Mouse (Mus musculus) T-helper 2 cell (primary cell): ENCODE data around the gene Atrx.
"Not testable (repeated sequence)": the region's sequence is repeated elsewhere in the genome, so short reads cannot be mapped to it uniquely, and the experiment has no call there.

ENCODE experiments used
- in situ Hi-C: fragments of 300-600 bp; cut with MboI, MseI; formaldehyde crosslinking; loops from one replicate; pipeline ENCODE4 v1.15.1; 2025; ENCODE audit warnings: high pct_unique_total_duplicates

Atrx gene

DNA sequence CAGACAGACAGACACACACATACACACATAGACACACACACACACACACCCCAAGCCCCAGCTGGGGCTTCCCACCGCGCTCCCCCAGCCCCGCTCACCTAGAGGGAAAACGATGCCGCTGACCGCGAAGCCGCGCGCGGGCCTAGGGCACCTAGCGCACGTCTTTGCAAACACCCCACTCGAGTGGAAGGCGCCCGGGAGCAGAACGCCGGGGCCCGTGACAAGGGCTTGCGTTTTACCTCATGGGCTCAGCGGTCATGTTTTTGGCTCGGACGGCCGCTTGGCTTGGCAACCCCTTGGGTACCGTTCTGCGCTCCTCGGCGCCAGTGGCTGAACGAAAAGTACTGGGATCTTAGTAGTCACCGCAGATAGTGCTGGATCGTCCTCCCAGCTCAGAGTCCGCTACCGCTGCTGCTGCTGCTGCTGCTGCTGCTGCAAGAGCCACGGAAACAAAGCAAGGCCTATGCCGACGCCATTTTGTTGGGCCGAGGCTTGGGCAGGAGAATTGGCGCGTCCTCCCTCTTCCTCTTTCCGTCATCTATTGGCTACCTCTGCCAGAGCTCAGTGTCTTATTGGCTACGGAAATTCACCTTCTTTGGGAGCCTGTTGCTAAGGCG, at the start of gene Atrx:
TSS of gene Atrx (minus strand) at position 543 of the 617 bp plus-strand sequence.
- in situ Hi-C loops: loop anchor here (10.0 kb wide), 1 partner anchor 86 kb away; the partner anchor contains the start of genes Cox7b and Magt1

DNA sequence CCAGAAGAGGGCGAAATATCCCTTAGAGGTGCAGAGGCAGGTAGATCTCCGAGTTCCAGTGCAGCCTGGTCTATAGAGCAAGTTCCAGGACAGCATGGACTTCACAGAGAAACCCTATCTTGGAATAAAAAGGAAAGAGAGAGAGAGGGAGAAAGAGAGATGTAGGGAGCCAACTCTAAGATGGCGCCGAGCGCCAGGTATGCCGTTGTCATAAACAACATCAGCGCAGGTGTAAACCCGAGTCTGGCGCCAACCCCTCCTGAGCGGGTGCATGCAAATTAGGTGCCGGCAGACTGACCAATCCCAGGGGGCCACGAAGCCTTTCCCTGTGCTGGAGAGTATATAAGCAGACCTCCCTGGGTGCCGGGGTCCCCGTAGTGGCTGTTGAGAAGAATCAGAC, 27.9 kb upstream of the Atrx start:
- in situ Hi-C loops: not testable (repeated sequence)

DNA sequence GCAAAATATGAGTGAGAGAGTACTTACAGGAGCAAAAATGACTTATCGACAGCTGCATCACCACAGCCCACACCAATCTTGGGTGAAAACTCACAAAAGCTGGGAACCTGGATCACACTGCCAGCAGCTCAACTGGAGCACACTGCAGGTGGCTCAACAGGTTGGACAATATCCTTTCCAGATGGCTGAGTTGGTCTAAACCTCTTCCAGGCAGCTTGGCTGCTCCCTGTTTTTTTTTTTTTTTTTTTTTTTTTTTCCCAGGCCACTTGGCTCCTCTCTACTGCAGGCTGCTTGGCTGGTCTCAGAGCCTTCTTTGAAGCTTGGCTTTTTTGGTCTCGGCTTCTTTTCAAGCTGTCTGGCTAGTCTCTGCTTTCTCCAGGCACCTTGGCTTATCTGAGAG, 24.8 kb upstream of the Atrx start:
- in situ Hi-C loops: no loop called here

DNA sequence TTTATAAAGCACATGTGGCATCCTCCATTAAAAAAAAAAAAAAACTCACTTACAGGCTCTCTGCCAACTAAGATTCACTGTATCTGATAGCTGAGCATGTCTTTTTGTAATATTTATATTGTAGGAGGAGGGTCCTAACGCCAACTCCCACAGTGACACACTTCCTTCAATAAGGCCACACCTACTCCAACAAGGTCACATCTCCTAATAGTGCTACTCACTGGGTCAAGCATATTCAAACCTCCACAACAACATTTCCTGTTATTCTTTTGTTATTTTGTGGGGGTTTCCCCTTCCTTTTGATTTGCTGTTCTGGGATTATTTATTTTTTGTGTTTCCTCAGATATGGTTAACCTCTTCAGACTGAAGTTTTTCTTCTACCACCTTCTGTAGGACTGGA, 17.2 kb upstream of the Atrx start:
- in situ Hi-C loops: no loop called here

DNA sequence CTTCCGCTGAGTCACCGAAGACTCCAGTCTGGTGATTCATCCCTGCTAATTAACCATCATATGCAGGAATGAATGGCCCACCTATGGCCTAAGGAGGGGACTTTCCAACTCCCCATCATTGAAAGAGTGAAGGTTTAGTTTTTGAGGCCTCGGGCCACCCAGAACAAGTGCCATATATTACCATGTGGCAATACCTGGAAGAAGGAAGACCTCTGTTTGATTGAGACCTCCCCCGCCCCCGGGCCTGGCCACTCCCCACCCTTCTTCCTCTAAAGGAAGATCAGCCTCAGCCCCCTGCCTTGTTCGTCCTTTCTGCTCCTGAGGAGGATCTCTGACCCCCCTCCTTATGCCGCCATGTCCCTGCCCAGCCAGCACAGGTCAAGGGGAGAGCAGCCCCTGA, 10.0 kb upstream of the Atrx start:
- in situ Hi-C loops: no loop called here

DNA sequence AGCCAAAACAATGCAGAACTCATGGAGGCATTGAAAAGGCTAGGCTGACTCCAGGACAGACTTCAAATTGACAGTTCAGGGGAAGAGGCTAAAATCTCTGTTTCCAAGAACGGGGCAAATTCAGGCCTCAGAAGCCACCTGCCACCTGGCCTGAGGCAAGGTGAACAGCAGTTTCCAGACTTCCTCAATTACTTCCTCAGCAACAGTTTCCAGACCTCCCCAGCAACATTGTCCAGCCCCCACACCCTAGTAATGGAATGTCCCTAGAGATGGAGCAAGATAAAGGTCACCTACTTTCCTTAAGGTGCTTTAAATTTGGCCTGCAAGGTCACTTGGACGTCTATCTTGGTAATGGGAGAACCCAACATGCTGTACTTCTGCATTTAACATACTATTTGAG, 8.5 kb upstream of the Atrx start:
- in situ Hi-C loops: no loop called here

DNA sequence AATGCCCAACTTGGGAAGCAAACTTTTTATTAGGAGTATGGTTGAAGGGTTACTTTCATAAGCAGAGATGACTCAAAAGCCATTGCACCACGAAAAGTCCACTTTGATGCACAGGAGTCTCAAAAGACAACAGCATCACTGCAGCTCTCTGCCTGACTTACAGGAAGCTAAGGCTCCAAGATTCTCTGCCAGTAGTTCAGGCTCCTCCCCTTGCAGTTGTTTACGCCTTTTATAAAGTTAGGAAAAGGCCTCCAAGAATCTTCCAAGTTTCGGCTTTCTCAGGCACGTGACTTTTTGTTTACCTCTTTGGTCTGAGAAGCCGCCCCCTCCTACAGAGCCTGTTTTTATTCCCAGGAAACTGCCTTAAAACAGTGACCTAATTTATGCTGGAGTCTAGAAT, 5.1 kb upstream of the Atrx start:
- in situ Hi-C loops: no loop called here

DNA sequence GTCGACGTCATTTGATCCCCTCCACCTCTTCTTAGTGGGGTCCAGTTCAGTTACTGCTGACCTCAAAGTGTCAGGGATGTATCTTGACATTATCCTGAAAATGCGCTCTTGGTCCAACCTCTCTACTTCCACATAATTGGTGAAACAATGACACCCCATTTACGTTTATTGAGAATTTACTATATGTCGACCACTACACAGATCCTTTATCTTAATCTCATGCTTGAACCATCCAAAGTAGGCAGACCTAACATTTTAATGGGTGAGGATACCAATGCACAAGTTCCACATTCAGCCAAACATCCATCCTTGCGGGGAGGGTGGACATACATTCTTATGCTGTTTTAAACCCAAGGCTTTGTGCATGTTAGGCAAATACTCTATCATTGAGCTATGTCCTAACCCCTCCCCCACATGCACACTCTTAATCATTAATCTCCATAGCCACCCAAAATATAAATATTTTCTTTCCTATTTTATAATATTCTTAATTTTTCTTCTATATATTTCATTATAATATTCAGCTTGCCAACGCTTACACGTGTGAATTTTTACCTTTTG, 355 bp upstream of the Atrx start:
- in situ Hi-C loops: loop anchor here (10.0 kb wide), 1 partner anchor 85 kb away; the partner anchor contains the start of genes Cox7b and Magt1

DNA sequence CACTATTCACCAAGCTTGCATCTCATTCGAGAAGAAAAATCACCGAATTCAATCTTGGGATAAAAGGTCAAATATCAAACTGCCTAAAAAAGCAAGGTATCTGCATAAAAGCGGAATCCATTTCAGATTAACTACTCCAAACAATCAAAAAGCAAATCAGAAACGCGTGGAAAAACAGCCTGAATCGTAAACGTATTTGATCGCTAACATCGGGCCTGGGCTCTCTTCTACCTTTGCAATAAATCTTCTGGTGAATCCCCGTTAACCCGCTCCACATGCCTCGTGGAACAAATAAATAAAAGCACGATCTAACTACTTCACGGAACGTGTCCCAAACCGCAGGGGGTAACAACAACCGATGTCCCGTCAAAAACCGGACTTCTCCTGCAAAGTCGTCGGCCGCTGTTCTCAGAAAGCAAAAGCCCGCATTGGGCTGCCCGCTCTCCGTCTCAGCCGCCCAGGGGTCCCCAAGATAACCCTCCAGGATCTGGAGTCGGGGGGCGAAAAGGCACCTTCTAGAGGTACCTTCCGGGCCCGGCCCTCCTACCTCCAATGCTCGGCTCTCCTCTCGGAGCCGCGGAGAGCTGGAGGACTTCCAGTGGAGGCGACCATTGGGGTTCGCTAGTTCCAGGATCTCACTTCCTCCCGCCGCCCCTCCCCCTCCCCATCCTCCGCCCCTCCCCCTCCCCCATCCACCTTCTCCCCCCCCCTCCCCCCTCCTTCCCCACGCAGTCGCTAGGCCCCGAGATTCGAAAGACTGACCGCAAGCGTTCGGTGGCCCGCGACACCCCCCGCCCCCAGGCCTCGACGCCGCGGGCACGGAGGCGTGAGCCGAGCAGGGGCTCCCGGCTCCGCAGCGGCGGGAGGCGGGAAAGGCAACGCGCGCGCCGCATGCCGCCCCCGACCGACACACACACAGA, 1.0 kb downstream of the Atrx start:
- in situ Hi-C loops: loop anchor here (10.0 kb wide), 1 partner anchor 87 kb away; the partner anchor contains the start of genes Cox7b and Magt1

DNA sequence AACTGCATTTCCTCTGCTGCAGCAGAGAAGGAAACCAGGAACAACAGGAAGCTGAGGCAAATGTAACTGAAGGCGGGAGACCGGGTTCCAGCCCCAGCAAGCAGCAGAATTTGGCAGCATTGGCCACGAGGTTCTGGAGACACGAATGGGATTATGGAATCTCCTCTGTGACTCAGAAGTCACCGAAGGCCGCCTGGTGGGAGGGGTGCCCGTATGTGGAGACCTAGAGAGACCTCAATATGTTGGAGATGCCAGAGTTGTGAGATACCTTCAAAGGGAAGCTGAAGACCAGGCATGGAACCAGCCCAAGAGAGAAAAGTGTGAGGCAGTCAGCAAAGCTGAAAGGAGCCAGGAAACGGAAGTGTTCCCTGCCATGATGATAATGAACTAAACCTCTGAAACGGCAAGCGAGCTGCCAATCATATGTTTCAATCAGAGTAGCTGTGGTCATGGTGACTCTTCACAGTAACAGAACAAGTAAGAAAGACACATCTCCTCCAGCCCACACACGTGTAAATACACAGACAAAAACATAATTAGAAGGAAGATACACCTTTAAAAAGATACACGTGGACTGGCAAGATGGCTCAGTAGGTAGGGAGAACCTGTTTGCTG, 3.0 kb downstream of the Atrx start:
- in situ Hi-C loops: loop anchor here (10.0 kb wide), 1 partner anchor 89 kb away; the partner anchor contains the start of genes Cox7b and Magt1

DNA sequence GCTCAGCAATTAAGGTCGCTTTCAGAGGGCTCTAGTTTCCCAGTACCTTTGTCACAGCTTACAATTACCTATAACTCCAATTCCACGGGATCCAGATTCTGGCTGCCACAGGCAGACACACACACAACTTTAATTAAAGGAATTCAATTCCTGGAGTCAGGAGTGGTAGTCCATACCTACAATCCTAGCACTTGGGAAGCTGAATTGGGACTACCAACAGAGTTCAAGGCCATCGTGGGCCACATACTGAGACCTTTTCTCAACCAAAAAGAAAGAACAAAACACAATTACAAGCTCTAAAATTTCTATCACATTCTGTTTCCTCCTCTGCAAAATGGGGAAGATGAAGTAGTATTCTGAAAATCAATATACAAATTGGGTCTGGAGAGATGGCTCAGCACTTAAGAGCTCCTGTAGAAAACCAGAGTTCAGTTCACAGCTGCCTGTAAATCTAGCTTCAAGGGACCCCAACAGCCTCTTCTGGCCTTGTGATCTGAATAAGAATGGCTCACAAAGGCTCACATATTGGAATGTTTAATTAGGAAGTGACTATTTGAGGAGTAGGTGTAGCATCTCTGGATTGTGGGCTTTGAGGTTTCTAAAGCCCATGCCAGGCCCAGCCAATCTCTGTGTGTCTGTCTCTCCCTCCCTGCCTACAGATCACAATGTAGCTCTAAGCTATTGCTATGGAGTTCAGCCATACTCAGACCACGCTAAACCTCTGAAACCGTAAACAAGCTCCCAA, 4.7 kb downstream of the Atrx start:
- in situ Hi-C loops: loop anchor here (10.0 kb wide), 1 partner anchor 90 kb away; the partner anchor contains the start of genes Cox7b and Magt1

DNA sequence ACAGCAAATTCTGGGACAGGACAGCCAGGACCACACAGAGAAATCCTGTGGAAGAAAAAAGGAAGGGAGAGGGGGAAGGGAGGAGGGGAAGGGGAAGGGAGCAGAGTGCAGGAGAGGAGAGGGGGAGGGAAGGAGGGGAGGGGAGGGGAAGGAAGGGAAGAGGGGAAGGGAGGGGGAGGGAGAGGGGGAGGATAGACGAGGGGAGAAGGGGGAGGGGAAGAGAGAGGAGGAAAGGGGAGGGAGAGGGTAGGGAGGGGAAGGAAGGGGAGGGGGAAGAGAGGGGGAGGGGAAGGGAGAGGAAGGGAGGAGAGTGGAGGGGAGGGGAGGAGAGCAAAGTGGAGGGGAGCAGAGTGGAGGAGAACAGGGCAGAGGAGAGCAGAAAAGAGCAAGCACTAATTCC, 5.3 kb downstream of the Atrx start:
- in situ Hi-C loops: loop anchor here (10.0 kb wide), 1 partner anchor 91 kb away; the partner anchor contains the start of genes Cox7b and Magt1

DNA sequence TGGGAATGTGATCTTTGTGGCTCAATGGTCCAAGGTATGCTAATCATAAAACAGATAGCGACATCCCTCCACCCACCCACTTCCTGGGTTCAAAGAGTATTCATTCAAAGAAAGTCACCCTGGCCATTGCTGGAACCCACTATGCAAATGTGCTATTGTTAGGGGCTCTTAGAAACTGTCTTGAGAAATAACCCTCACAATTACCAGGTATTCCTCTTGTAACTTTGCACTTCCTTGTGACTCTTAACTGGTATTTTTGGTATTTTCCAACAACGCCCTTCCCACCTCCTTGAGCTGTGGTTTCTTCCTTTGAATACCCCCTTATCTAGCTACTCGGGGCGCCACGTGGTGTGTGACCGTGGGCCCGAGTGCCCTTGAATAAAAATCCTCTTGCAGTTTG, 6.2 kb downstream of the Atrx start:
- in situ Hi-C loops: loop anchor here (10.0 kb wide), 1 partner anchor 92 kb away; the partner anchor contains the start of genes Cox7b and Magt1

DNA sequence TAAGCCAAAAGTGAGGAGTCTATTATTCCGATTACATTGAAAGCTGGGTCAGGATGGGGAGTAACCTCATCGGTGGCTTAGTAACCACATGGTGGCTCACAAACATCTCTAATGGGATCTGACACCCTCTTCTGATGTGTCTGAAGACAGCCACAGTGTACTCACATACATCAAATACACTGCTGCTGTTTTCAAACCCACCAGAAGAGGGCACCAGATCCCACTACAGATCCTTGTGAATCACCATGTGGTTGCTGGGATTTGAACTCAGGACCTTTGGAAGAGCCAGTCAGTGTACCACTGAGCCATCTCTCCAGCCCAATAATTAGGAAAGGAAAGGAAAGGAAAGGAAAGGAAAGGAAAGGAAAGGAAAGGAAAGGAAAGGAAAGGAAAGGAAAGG, 7.8 kb downstream of the Atrx start:
- in situ Hi-C loops: loop anchor here (10.0 kb wide), 1 partner anchor 93 kb away; the partner anchor contains the start of genes Cox7b and Magt1

DNA sequence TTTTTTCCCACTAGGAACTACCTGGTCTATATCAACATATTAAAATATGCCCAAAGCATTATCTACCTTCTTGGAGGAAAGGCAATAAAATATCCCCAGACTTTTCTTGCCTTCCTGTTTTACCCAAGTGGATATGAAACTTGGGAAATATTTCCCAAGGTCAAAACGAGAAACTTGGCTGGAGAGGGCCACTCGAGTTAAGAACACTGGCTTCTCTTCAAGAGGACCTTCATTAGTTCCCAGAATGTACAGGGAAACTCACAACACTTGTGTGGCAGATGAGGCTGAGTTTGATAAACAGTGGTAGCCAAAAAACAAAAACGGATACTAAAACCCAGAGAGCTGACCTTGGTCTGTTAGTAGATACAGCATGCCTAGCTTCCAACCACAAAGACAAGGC, 17.5 kb downstream of the Atrx start:
- in situ Hi-C loops: no loop called here

DNA sequence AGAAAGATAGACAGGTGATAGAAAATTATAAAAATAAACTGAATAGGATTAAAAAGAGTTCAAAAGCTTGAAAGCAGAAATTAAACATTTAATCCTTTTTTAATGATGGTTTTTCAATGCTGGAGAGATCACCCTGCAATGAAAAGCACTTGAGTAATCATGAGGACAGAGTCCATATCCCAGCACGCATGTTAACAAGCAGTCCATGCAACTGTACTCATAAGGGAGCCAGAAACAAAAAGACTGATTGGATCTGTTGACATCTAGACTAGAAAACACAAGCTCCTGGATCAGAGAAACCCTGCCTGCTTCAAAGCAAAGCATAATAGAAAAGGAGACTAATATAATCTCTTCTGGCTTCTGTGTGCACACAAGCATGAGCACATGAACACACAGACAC, 27.6 kb downstream of the Atrx start:
- in situ Hi-C loops: no loop called here

DNA sequence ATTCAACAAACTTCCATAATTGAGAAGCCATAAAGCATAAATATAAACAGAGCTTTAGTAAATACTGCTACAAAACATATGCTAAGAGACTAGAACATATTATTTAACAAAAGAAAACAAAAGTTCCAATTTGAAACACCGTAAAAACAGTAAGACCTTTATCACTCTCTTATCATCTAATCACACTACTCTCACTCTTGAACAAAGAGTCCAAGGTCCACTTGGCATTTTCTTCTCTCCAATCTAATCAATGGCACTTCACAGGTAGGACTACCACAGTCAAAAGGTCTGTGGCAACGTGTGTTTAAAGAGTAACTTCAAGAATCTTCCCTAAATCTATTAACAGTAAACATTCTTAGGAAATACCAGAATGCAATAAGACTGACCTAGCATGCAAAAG, 42.3 kb downstream of the Atrx start:
- in situ Hi-C loops: no loop called here

DNA sequence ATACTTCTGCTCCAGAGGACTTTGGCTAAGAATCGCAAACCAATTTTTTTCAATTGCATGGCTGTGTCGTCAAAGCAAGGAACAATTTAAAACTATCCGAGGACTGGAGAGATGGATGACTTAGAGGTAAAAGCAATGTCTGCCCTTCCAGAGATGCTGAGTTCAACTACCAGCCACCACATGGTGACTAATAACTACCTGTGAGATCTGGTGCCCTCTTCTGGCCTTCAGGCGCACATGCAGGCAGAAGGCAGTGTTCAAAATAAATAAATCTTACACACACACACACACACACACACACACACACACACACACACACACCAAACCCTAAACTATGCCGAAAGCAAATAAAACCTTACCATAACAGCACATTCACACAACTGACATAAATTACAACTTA, 64.8 kb downstream of the Atrx start:
- in situ Hi-C loops: no loop called here

DNA sequence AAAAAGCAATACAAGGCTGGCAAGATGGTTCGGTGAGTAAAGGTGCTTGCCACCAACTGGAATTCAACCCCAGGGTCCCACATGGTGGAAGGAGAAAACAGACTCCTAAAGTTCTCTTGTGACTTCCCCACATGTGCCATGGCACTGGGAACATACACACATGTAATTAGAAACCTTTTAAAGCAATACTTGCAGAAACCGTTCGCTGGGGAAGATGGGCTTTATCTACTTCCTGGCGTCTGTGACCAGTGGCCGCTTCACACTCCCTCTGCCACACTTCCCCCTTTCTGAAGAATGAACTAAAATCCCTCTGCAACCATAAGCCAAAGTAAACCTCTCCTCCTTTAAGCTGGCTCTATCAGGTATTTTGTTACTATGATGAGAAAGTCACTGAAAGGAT, 104.7 kb downstream of the Atrx start:
- in situ Hi-C loops: no loop called here

DNA sequence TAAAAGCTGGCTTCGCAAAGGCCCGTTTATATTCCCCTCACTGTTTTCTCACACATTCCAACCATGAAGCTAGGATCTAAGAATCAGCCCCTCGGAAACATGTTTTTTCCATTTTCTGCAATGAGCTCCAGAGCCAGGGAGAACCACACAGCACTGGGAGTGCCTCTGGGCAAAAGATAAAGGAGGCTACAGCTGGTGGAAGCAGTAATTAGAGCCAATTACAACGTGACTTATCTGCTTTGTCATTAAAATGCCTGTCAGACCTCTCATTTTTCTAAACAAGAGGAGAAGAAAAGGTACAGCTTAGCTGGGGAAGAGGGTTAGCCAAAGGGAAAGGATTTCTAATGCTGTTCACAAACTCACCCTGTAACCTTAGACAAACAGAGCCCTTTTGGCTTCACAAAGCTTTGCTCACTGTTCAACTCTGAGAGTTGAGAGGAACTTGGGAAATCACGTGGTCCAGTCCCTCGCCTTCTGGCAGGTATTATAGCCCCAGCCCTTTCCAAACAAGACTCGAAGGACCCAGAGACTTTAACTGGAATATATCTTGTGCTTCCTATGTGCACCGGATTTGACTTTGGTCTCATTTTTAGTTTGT, 134.3 kb downstream of the Atrx start:
- in situ Hi-C loops: no loop called here
